10 mouse cellular contexts compared by ENCODE assay signal in genomic region chr10:84558511-84558910, GRCm38 (mm10). TPM values are rescaled to one million over a fixed set of nuclear protein-coding genes. Genes with fewer than 3 reads are reported as not detected.
DNase-seq lines count a peak whose midpoint lies in the region; ATAC-seq and TF ChIP-seq lines count a peak whose summit lies in the region.
"Had no signal": no experiment of that assay in that cellular context is flagged by ENCODE, and none has a peak within 500 bp of the region (broad histone marks: within the 10 kb centered on the region; RNA-seq: fewer than 3 reads in every experiment).

No protein-coding gene starts in this region.

- H3K4me1 ChIP-seq in liver, embryonic 14.5 days (replicated peaks; ENCODE audit: control insufficient read depth in 2 of 2, insufficient read depth in 2 of 2, low read length in 1 of 2) = peaks cover 0 to 5% of the 10 kb centered on the region in 2 experiments; a peak in 2 of 4 replicates
- H3K4me1 ChIP-seq in liver, embryonic 12.5 days = peaks cover 15% of the 10 kb centered on the region; the same call in 1 of the 2 replicates
- peaks cover 45% of the 10 kb centered on the region for H3K4me1 ChIP-seq in E14TG2a.4 (replicated peaks; ENCODE audit: low read depth, low read length)
- H3K4me1 ChIP-seq in MEL (ENCODE audit: control insufficient read depth in 1 of 2, insufficient read depth in 2 of 2, low read length in 2 of 2) = peaks cover 0 to 19% of the 10 kb centered on the region in 2 experiments; a peak in 3 of 4 replicates
- peaks cover 13% of the 10 kb centered on the region for H3K4me1 ChIP-seq in limb, embryonic 10.5 days

- no peak for TF ChIP-seq EP300 in liver, embryonic 14.5 days (IDR thresholded peaks at IDR 0.05; ENCODE audit: low read depth)
- no peak for TF ChIP-seq EP300 in MEL (IDR thresholded peaks at IDR 0.05; ENCODE audit: low read depth in 1 of 2, low read length in 2 of 2)

- H3K9ac ChIP-seq in liver, embryonic 14.5 days (replicated peaks) = no peak overlapping the region
- no peak overlapping the region for H3K9ac ChIP-seq in liver, embryonic 12.5 days
- no peak overlapping the region for H3K9ac ChIP-seq in MEL (ENCODE audit: control insufficient read depth, low read depth, low read length, poor library complexity, severe bottlenecking)
- H3K9ac ChIP-seq: embryonic facial prominence, embryonic 15.5 days; heart, embryonic 12.5 days had no signal

- H3K27me3 ChIP-seq in liver, embryonic 14.5 days (ENCODE audit: control insufficient read depth, insufficient read depth, low read length) = no peaks in the 10 kb centered on the region; the same call in 1 of the 2 replicates
- peaks cover 9% of the 10 kb centered on the region; the same call in 1 of the 2 replicates for H3K27me3 ChIP-seq in liver, embryonic 12.5 days (replicated peaks)
- H3K27me3 ChIP-seq in E14TG2a.4 (ENCODE audit: insufficient read depth, low read length) (peaks cover 6% of the 10 kb centered on the region), MEL (ENCODE audit: control insufficient read depth in 1 of 2, insufficient read depth in 2 of 2, low read length in 2 of 2) (no peaks in the 10 kb centered on the region)
- no peaks in the 10 kb centered on the region for H3K27me3 ChIP-seq in limb, embryonic 10.5 days (ENCODE audit: low read depth, poor library complexity, severe bottlenecking)
- H3K27me3 ChIP-seq: embryonic facial prominence, embryonic 15.5 days; heart, embryonic 12.5 days had no signal

- no peaks in the 10 kb centered on the region for H3K9me3 ChIP-seq in liver, embryonic 14.5 days (ENCODE audit: control insufficient read depth, low read length)
- H3K9me3 ChIP-seq in liver, embryonic 12.5 days (replicated peaks) = peaks cover 9% of the 10 kb centered on the region; the same call in 1 of the 2 replicates
- peaks cover 29% of the 10 kb centered on the region for H3K9me3 ChIP-seq in E14TG2a.4 (ENCODE audit: low read length)
- no peaks in the 10 kb centered on the region for H3K9me3 ChIP-seq in MEL (replicated peaks; ENCODE audit: insufficient read depth, low read length)
- no peaks in the 10 kb centered on the region for H3K9me3 ChIP-seq in limb, embryonic 10.5 days (replicated peaks)
- H3K9me3 ChIP-seq: embryonic facial prominence, embryonic 15.5 days had no signal

- H3K27ac ChIP-seq in liver, embryonic 14.5 days = no peak overlapping the region
- H3K27ac ChIP-seq in liver, embryonic 12.5 days = no peak overlapping the region
- H3K27ac ChIP-seq in MEL (ENCODE audit: control insufficient read depth, low read depth, low read length) = no peak overlapping the region
- no peak overlapping the region for H3K27ac ChIP-seq in limb, embryonic 10.5 days
- H3K27ac ChIP-seq: embryonic facial prominence, embryonic 15.5 days had no signal

- H3K4me3 ChIP-seq in liver, embryonic 14.5 days (ENCODE audit: insufficient read depth in 1 of 2, low read depth in 2 of 2, low read length in 2 of 2) = no peak overlapping the region
- no peak overlapping the region for H3K4me3 ChIP-seq in liver, embryonic 12.5 days
- H3K4me3 ChIP-seq in E14TG2a.4 (replicated peaks; ENCODE audit: low read length) (no peak overlapping the region), MEL (ENCODE audit: control insufficient read depth in 1 of 2, insufficient read depth in 1 of 2, low read depth in 2 of 2, low read length in 2 of 2) (no peak overlapping the region)
- H3K4me3 ChIP-seq in limb, embryonic 10.5 days = no peak overlapping the region
- H3K4me3 ChIP-seq: embryonic facial prominence, embryonic 15.5 days; heart, embryonic 12.5 days had no signal

- TF ChIP-seq RAD21 in MEL (IDR thresholded peaks at IDR 0.05; ENCODE audit: low read depth, low read length) = peak; percentile 32

- WGBS in liver, embryonic 14.5 days (ENCODE audit: insufficient replicate concordance) = 68% methylated on average over 1 of the region's 1 CpGs
- WGBS in liver, embryonic 12.5 days (ENCODE audit: insufficient replicate concordance) = 54% methylated on average over 1 of the region's 1 CpGs
- 88% methylated on average over 1 of the region's 1 CpGs for WGBS in limb, embryonic 10.5 days

- ATAC-seq in liver, embryonic 14.5 days (ENCODE audit: insufficient read depth) = no peak
- ATAC-seq in liver, embryonic 12.5 days = no peak
- peak; percentile 40; the same call in 1 of the 2 replicates for ATAC-seq in monocyte, adult 5-6 weeks (replicated peaks; ENCODE audit: insufficient number of reproducible peaks, low FRiP score, low TSS enrichment, poor library complexity, severe bottlenecking)

- no peak overlapping the region for H3K4me2 ChIP-seq in liver, embryonic 14.5 days (ENCODE audit: low read depth)
- no peak overlapping the region for H3K4me2 ChIP-seq in liver, embryonic 12.5 days
- H3K4me2 ChIP-seq: embryonic facial prominence, embryonic 15.5 days; heart, embryonic 12.5 days had no signal

- no peak for DNase-seq in liver, embryonic 14.5 days (ENCODE audit: low read depth in 3 of 3, low spot score in 3 of 3)
- DNase-seq in MEL (ENCODE audit: low read depth, low spot score) = peak; percentile 60
- DNase-seq in limb, embryonic 10.5 days (ENCODE audit: low spot score) = no peak
- no peak for DNase-seq in kidney, adult 8-10 months
- DNase-seq: cerebellum, adult 8-10 months had no signal

- no peak for TF ChIP-seq POLR2A in MEL (IDR thresholded peaks at IDR 0.05; ENCODE audit: control insufficient read depth in 1 of 2, insufficient read depth in 1 of 2, low read depth in 1 of 2, low read length in 2 of 2, poor library complexity in 1 of 2)

- no peaks in the 10 kb centered on the region for H3K79me2 ChIP-seq in MEL (ENCODE audit: control insufficient read depth, insufficient read depth, low read length, poor library complexity)

- no peaks in the 10 kb centered on the region for H3K36me3 ChIP-seq in liver, embryonic 14.5 days (replicated peaks; ENCODE audit: control insufficient read depth, insufficient read depth, low read depth)
- no peaks in the 10 kb centered on the region for H3K36me3 ChIP-seq in liver, embryonic 12.5 days
- H3K36me3 ChIP-seq in E14TG2a.4 (ENCODE audit: insufficient read depth, low read length) (peaks cover 7% of the 10 kb centered on the region), MEL (ENCODE audit: control insufficient read depth in 1 of 2, insufficient read depth in 2 of 2, low read length in 2 of 2) (peaks cover 0 to 10% of the 10 kb centered on the region in 2 experiments; a peak in 2 of 4 replicates)
- H3K36me3 ChIP-seq in limb, embryonic 10.5 days = no peaks in the 10 kb centered on the region
- H3K36me3 ChIP-seq: embryonic facial prominence, embryonic 15.5 days; heart, embryonic 12.5 days had no signal

- TF ChIP-seq CTCF in liver, embryonic 14.5 days (IDR thresholded peaks at IDR 0.05; ENCODE audit: low read depth) = peak; percentile 79
- TF ChIP-seq CTCF in E14TG2a.4 (conservative IDR thresholded peaks at IDR 0.05; ENCODE audit: low read length) (peak; percentile 93), MEL (IDR thresholded peaks at IDR 0.05 in 2 of 3, conservative IDR thresholded peaks at IDR 0.05 in 1 of 3; ENCODE audit: control insufficient read depth in 1 of 3, insufficient read depth in 1 of 3, low read depth in 2 of 3, low read length in 3 of 3, poor library complexity in 1 of 3, severe bottlenecking in 1 of 3) (peak; percentile 53 to 78 (median 58))

TF ChIP-seq in MEL, 35 proteins besides CTCF, POLR2A, EP300 and RAD21:
- TF ChIP-seq SMC3 (IDR thresholded peaks at IDR 0.05; ENCODE audit: low read depth, low read length) = peak; percentile 58
- TF ChIP-seq HCFC1 (IDR thresholded peaks at IDR 0.05; ENCODE audit: low read depth, low read length) = no peak

RNA-seq across cellular contexts. Expression of gene Tcp11l2, which starts 17.9 kb away (rescaled TPM):
- 28.8 and 31.4 TPM in 2 replicates for polyA plus RNA-seq in liver, embryonic 14.5 days (2012; rRNA removed)
- 38.1 and 44.2 TPM in 2 replicates for polyA plus RNA-seq in liver, embryonic 14.5 days (2014; fragmentation: Nextera tagmentation; extraction: Ambion mirVana)
- 28.1 and 28.7 TPM in 2 replicates for polyA plus RNA-seq in liver, embryonic 12.5 days (2016; fragmentation: Nextera tagmentation; extraction: Ambion mirVana)
- 0.81 and 1.7 TPM in 2 replicates for total RNA-seq in MEL (2012; rRNA removed)
- polyA plus RNA-seq in MEL (2012; ENCODE audit: insufficient read depth in 1 of 2, insufficient read length in 2 of 2, low read depth in 1 of 2, low replicate concordance in 2 of 2, missing spikeins in 1 of 2) = 1 to 10 TPM in 1 of 2 experiments, not detected in 1; 4.3 TPM
- total RNA-seq in monocyte, adult 5-6 weeks (2017) = 38.5 to 76.5 TPM (median 57.3 TPM) in 3 replicates
- polyA plus RNA-seq in limb, embryonic 10.5 days (2016; fragmentation: Nextera tagmentation; extraction: Ambion mirVana) = 1.2 and 4.2 TPM in 2 replicates

RNA-seq across cellular contexts. Expression of gene Ckap4, which starts 24.6 kb away (rescaled TPM):
- 3.5 and 5.8 TPM in 2 replicates for polyA plus RNA-seq in liver, embryonic 14.5 days (2012; rRNA removed)
- 8.2 and 8.6 TPM in 2 replicates for polyA plus RNA-seq in liver, embryonic 14.5 days (2014; fragmentation: Nextera tagmentation; extraction: Ambion mirVana)
- polyA plus RNA-seq in liver, embryonic 12.5 days (2016; fragmentation: Nextera tagmentation; extraction: Ambion mirVana) = 26.0 and 28.8 TPM in 2 replicates
- 1.0 TPM in 2 replicates for total RNA-seq in MEL (2012; rRNA removed)
- polyA plus RNA-seq in MEL (2012; ENCODE audit: insufficient read depth in 1 of 2, insufficient read length in 2 of 2, low read depth in 1 of 2, low replicate concordance in 2 of 2, missing spikeins in 1 of 2) = 1 to 10 TPM in 1 of 2 experiments, not detected in 1; 5.2 TPM
- total RNA-seq in monocyte, adult 5-6 weeks (2017) = 11.0 to 16.6 TPM (median 12.2 TPM) in 3 replicates
- polyA plus RNA-seq in limb, embryonic 10.5 days (2016; fragmentation: Nextera tagmentation; extraction: Ambion mirVana) = 53.6 and 63.3 TPM in 2 replicates
